Mouse (Mus musculus) heart, postnatal 25 days (tissue): Measurements from ENCODE around the gene F5. TPM values are rescaled to one million over a fixed set of nuclear protein-coding genes. Genes with fewer than 3 reads are reported as not detected.
A peak's percentile ranks its signal among the peaks of the same experiment; 100 is the strongest.

Experiments used
- DNase-seq: peaks from one replicate; pipeline ENCODE4 v3.0.0; 2022; ENCODE audit warnings: low spot score
- intact Hi-C: fragments of 180-260 bp; cut with DNase I; formaldehyde crosslinking; loops from one replicate; pipeline ENCODE4 v1.15.1; 2025
- total RNA-seq, 2 experiments: library from RNA; stranded (reverse); gene quantifications; 2 replicates each; pipeline ENCODE4 v1.2.3; 2021

F5 gene
- total RNA-seq: 1 to 10 TPM; 1.6 to 1.9 TPM

- no peak for DNase-seq
- intact Hi-C loops: no loop called here
Observed at GRCm38 (mm10) chr1:164151387-164152088, at the start of gene F5. F5 (plus strand) TSS chr1:164151838.

DNA sequence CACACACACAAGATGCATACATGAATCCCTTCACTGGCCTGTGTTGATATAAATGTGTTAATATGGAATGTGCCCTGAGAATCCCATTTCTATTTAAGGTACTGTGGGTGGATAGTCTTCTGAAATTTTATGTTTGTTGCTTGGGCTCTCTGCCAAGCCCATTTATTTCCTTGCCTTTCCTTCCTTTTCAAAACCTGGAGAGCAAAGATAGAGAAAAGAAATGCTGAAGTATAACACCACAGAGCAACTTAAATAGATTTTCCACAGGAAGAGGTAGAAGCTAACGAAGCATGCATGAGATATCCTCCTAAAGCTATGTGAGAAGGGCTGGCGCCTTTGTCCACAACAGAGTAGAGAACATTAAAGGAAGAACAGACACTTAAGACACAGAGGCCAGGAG lies 41.9 kb upstream of the F5 start:
- intact Hi-C loops: no loop called here

DNA sequence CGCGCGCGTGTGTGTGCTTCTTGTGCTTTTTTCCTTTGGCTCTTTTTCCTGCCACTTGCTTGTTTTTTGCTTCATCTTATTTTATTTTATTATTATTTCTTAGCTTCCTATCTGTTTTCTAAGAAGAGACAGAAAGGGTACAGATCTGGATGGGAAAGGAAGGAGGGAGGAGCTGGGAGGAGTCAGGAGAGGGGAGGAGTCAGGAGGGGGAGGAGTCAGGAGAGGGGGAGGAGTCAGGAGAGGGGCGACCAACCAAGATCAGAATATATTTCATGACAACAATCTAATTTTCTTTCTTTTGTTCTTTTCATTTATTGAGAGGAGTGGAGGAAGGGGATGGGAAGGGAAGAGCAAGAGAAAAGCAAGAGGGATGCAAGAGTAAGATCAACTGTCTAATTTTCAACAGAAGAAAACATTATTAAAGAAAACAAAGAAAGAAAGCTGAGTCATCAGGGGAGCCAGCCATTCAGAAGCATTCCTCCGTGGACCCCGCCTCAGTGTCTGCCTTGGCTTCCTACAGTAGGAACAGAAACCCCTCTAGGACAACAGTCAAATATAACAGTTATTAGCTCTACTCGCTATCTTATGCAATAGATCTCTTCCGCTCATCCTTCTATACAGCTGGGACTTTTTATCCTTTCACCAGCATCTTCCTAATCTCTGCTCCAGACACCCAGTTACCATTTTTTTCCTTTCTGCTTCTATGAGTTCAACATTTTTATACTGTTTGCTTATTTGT lies 40.9 kb upstream of the F5 start:
- DNase-seq: no peak
- intact Hi-C loops: no loop called here

More for the DNA sequence above, 41.9 kb upstream of the F5 start:
- DNase-seq: no peak

- intact Hi-C loops: no loop called here
- no peak for DNase-seq
Observed at GRCm38 (mm10) chr1:164114280-164114679, 37.4 kb upstream of the F5 start.

GRCm38 (mm10) chr1:164114947-164115493 lies 36.6 kb upstream of the F5 start, which contains the start of gene Selp:
Selp (plus strand) TSS chr1:164115264.
- intact Hi-C loops: no loop called here
- no peak for DNase-seq

GRCm38 (mm10) chr1:164115647-164116046 lies 36.0 kb upstream of the F5 start:
- intact Hi-C loops: no loop called here
- DNase-seq: no peak

DNA sequence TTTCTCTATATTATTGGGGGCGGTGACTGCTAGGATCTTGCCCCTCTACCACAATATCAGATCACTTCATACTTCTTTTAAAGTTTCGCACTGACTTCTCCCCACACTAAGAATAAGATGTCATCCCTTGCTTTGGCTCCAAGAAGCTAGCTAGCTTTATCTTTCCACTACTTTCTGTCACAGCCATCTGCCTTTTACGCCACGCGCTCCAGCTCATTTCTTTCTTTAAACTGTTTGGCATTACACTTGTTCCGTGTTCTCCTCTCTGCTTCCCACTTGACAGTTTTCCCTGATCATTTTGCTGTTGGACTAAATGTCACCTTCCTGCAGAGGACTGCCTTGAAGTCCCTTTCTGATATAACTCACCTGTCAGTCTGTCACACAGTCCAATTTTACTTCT lies 33.8 kb upstream of the F5 start:
- no peak for DNase-seq
- intact Hi-C loops: no loop called here

GRCm38 (mm10) chr1:164119892-164120776 lies 31.5 kb upstream of the F5 start:
- no peak for DNase-seq
- intact Hi-C loops: no loop called here

DNA sequence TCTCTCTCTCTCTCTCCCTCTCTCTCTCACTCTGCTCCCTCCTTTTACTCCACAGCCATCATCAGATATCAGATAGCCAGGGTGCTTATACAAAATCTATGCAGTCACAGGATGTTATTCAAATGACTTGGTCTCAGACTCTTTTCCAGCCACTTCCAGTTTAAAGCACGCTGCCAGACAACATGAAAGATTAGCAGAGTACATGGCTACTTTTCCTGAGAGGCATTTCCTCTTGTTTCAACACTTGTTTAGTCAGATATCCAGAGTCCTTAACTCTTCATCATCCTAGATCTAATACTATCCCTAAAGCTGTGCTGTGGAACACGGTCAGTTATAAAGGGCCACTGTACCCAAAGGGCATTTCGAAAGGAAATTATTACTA lies 30.9 kb upstream of the F5 start:
- intact Hi-C loops: no loop called here
- DNase-seq: no peak

DNA sequence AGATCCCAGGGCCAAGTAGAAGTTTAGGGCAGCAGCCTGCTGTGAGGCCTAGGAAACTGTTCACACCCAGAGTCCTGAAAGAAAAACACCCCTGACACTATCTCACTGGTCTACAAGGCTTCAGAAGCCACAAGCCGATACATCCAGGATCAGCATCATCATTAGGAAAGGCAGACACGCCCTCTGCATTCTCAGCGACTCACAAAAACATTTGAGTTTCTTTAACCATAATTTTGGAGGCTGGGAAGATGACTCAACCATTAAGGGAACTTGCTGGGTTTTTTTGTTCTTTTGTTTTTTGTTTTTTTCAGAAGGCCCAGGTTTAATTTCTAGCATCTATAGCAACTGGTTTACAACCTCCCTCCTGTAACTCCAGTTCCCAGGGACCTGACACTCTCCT lies 27.8 kb upstream of the F5 start:
- DNase-seq: no peak
- intact Hi-C loops: no loop called here

DNA sequence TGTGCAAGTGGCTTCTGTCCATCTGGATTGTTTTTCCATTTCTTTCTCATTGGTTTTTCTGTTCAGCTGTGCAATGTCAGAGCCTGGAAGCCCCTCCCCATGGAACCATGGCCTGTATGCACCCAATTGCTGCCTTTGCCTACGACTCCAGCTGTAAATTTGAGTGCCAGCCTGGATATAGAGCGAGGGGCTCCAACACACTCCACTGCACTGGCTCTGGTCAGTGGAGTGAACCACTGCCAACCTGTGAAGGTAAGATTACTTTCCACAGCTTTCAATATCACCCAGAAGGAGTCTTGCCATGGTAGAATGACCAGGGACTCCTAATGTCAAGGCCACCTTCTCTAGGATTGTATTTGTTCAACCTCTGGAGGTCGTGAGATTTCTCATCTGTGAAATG lies 21.6 kb upstream of the F5 start:
- intact Hi-C loops: loop anchor here (10.0 kb wide), 1 partner anchor 975 kb away; no protein-coding TSS in a partner anchor
- DNase-seq: no peak

DNA sequence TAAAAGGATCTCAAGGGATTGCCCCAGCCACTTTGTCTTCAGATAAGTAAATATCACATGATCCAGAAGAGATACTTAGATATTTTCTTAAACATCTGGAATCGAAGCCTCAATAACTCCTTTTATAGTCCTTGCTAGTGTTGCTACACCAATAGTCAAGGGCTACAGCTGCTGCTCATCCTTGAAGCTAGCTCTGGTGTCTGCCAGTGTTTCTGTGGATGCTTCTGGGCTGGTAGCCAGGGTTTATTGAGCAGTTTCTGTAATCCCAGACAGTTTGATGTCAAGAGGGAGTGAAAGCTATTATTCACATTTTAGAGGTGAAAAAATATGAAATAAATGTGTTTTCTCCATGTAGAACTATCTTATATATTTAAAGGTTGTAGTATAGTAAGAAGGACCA lies 19.0 kb upstream of the F5 start:
- no peak for DNase-seq
- intact Hi-C loops: loop anchor here (10.0 kb wide), 1 partner anchor 978 kb away; no protein-coding TSS in a partner anchor

DNA sequence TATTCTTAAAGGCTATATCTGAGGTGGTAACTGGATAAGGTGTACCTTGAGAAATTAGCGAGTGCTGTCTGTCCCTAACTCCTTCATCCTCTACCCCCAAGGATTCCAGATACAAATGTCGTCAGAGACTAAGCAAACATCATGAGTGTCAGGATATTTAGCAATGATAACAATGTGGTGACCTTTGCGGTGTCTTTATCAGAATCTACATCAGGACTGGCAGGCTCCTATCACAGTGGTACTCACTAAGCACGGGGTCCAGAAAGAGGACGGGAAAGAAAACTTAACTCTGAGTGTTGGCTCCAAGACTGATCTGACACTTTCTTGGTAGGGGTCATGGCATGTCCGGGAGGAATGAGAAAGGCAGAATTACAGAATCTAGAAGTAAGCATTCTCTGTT lies 17.5 kb upstream of the F5 start:
- no peak for DNase-seq
- intact Hi-C loops: loop anchor here (10.0 kb wide), 1 partner anchor 979 kb away; no protein-coding TSS in a partner anchor

DNA sequence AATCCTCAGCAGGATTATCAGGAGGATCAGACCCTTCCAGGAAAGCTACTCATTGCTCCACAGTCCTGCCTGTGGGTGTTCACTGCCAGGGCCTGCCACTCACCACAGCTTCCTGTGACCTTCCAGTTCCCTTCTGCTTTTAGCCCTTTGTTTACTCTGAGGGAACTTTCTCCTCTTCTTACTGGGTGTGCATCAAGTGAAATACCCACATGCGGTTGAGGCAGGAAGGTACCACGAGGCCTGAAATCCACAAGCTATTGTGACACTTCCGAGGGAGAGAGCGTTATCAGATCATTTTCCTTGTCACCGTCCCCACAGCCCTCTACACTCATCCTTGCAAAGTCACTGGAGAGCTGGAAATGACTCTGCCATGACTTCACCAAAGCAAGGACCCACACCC lies 16.3 kb upstream of the F5 start:
- DNase-seq: no peak
- intact Hi-C loops: loop anchor here (5.0 to 10.0 kb wide), 2 partner anchors 303 to 981 kb away; no protein-coding TSS in a partner anchor

- intact Hi-C loops: loop anchor here (5.0 to 10.0 kb wide), 2 partner anchors 304 to 981 kb away; no protein-coding TSS in a partner anchor
- DNase-seq: no peak
Observed at GRCm38 (mm10) chr1:164135960-164136359, 15.7 kb upstream of the F5 start.

- intact Hi-C loops: loop anchor here (5.0 to 10.0 kb wide), 2 partner anchors 304 to 982 kb away; no protein-coding TSS in a partner anchor
- DNase-seq: no peak
Observed at GRCm38 (mm10) chr1:164136636-164137035, 15.0 kb upstream of the F5 start.

DNA sequence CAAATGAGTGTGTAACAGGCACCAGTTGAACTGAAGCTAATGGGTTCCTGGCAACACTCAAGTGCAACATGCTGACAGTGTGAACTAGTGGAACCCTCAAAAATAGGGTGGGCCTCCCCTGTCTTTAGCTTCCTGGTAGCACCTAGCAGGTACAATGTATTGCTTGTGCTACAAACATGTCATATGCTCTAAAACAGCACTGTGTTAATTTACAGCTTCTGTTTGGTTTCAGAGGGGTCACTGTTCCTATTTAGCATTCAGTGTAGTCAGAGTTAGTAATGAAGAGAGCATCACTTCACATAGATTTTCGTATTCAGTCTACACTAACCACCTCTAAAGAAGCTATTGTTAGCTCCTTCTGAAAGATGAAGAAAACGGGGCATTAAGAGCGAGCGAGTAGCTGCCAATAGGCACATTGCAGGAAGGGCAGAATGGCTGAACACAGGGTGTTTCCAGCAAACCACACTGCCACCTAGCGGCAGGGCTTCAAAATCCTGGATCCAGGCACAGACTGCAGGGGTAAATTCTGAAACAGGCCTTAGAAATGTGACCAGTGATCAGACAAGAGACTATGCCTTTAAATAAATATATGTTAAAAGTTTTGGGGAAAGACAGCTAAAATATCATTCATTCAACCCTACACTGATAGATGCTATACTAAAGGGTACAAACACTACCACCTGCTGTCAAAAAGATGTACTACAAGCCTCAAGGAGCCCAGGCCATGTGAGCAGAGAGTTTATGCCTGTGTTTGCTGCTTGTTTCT lies 13.1 kb upstream of the F5 start:
- DNase-seq: peak; percentile 27
- intact Hi-C loops: loop anchor here (1.0 to 10.0 kb wide), 4 partner anchors 77 to 984 kb away; partner anchors contain the start of gene Sell

- no peak for DNase-seq
- intact Hi-C loops: loop anchor here (1.0 to 10.0 kb wide), 3 partner anchors 78 to 985 kb away; partner anchors contain the start of gene Sell
Observed at GRCm38 (mm10) chr1:164139464-164139863, 12.2 kb upstream of the F5 start.

DNA sequence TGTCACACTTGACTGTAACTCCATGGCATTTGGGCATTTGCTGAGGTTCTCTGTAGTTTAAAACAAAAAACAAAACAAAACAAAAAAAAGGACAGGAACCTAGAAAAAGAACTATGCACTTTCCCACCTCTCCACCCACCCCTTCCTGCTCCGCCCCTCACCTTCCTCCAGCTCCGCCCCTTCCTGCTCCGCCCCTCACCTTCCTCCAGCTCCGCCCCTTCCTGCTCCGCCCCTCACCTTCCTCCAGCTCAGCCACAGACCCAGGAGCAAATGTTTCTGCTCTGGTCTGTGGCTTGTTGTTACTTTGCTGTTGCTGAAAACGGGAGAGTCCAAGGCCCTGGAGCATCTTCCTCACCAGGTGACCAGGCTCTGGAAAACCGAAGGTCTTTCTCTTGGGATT lies 2.6 kb upstream of the F5 start:
- DNase-seq: no peak
- intact Hi-C loops: no loop called here
